Mouse (Mus musculus) small intestine, adult 2 months (tissue): ENCODE measurements around the gene Ptpn5.

Experiments
- CTCF ChIP-seq: fragments of 200-500 bp; IDR thresholded peaks from 2 replicates; pipeline ENCODE4 v1.5.1; 2012; ENCODE audit warnings: low read depth, mild to moderate bottlenecking, control low read depth, inconsistent platforms, low read length, moderate library complexity, mixed read lengths; ENCODE audit not compliant: insufficient replicate concordance, insufficient read length; ENCODE audit errors: extremely low read depth
- POLR2A ChIP-seq: fragments of 200-500 bp; IDR thresholded peaks from 2 replicates; pipeline ENCODE4 v1.6.1; 2012; ENCODE audit warnings: low read depth, mild to moderate bottlenecking, control low read depth, inconsistent platforms, low read length, moderate library complexity

DNA sequence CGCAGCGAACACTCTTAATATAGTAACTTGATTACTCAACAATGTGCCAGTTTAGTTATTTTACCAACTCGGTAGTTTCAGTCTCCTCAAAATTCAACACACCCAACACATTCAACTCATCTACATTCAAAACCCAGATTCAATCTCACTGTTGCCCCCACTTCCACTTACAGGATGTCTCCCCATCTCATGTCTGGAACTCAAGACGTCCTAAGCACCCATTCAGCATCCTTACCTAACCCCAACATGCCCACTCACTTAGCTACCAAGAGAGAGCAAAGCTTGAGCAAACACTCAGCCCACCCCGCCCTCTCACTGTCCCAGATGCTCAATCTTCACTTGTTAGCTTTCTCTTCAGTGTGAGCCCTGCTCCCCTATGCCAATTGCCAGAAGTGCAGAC, 71.9 kb downstream of the Ptpn5 start:
- TF ChIP-seq CTCF (no peak), POLR2A (no peak)
